Mouse (Mus musculus) brain, adult 2 months (tissue): ENCODE data around the gene Dlx3.

Experiments used
- DNase-seq: peaks from one replicate; pipeline ENCODE4 v3.0.0; 2011; ENCODE audit warnings: low read depth, low spot score

Gene Dlx3

GRCm38 (mm10) chr11:95088857-95089779 lies 30.8 kb upstream of the Dlx3 start:
- no peak for DNase-seq

- no peak for DNase-seq
Observed at GRCm38 (mm10) chr11:95093077-95093476, 26.8 kb upstream of the Dlx3 start.

- no peak for DNase-seq
Observed at GRCm38 (mm10) chr11:95095596-95095995, 24.3 kb upstream of the Dlx3 start.

- no peak for DNase-seq
Observed at GRCm38 (mm10) chr11:95096608-95097373, 23.1 kb upstream of the Dlx3 start.

GRCm38 (mm10) chr11:95097889-95098288 lies 22.0 kb upstream of the Dlx3 start:
- DNase-seq: no peak

- DNase-seq: no peak
Observed at GRCm38 (mm10) chr11:95098346-95099095, 21.4 kb upstream of the Dlx3 start.

GRCm38 (mm10) chr11:95100393-95100792 lies 19.5 kb upstream of the Dlx3 start:
- DNase-seq: no peak

- DNase-seq: no peak
Observed at GRCm38 (mm10) chr11:95101071-95101788, 18.7 kb upstream of the Dlx3 start.

GRCm38 (mm10) chr11:95102161-95102904 lies 17.6 kb upstream of the Dlx3 start:
- DNase-seq: no peak

GRCm38 (mm10) chr11:95104266-95104665 lies 15.7 kb upstream of the Dlx3 start:
- no peak for DNase-seq

- no peak for DNase-seq
Observed at GRCm38 (mm10) chr11:95105274-95105874, 14.5 kb upstream of the Dlx3 start.

GRCm38 (mm10) chr11:95106440-95107236 lies 13.3 kb upstream of the Dlx3 start:
- DNase-seq: peak; percentile 84

GRCm38 (mm10) chr11:95109000-95109399 lies 10.9 kb upstream of the Dlx3 start:
- DNase-seq: no peak

- DNase-seq: no peak
Observed at GRCm38 (mm10) chr11:95110081-95110480, 9.8 kb upstream of the Dlx3 start.

- DNase-seq: peak; percentile 93
Observed at GRCm38 (mm10) chr11:95117030-95117429, 2.9 kb upstream of the Dlx3 start.

- DNase-seq: peak; percentile 73
Observed at GRCm38 (mm10) chr11:95118505-95118904, 1.4 kb upstream of the Dlx3 start.

GRCm38 (mm10) chr11:95120633-95121020 lies 708 bp downstream of the Dlx3 start:
- no peak for DNase-seq

- DNase-seq: no peak
Observed at GRCm38 (mm10) chr11:95121161-95122099, 1.5 kb downstream of the Dlx3 start.
